Mouse (Mus musculus): ENCODE measurements around the gene Glis2. TPM values are rescaled to one million over a fixed set of nuclear protein-coding genes. Genes with fewer than 3 reads are reported as not detected.

Glis2 gene
- polyA plus RNA-seq, 1 experiment from 2014 or later, result 12.3 TPM

GRCm38 (mm10) chr16:4598041-4598440 lies 3.5 kb downstream of the Glis2 start:
- no peak overlapping the region for H3K27ac ChIP-seq (ENCODE audit: low read length)
- H3K27me3 ChIP-seq (ENCODE audit: control insufficient read depth, insufficient read depth, low read length), result no peaks in the 10 kb centered on the region
- H3K4me1 ChIP-seq (ENCODE audit: control insufficient read depth, insufficient read depth, low read length), result peaks cover 78% of the 10 kb centered on the region
- H3K4me2 ChIP-seq (ENCODE audit: low read depth, low read length), result no peak overlapping the region
- no peak for ATAC-seq (replicated peaks; ENCODE audit: extremely low read depth, insufficient read depth, low FRiP score)
- 76% methylated on average over 5 of the region's 5 CpGs for WGBS
- no peaks in the 10 kb centered on the region for H3K36me3 ChIP-seq (ENCODE audit: control insufficient read depth, insufficient read depth)
- no peak overlapping the region for H3K4me3 ChIP-seq (ENCODE audit: low read length)
- no peaks in the 10 kb centered on the region for H3K9me3 ChIP-seq (replicated peaks; ENCODE audit: control insufficient read depth, low read length)
- no peak overlapping the region; the same call in 1 of the 2 replicates for H3K9ac ChIP-seq (ENCODE audit: low read length)

- no peak for ATAC-seq (replicated peaks; ENCODE audit: extremely low read depth, insufficient read depth, low FRiP score)
- WGBS, result 31% methylated on average over 6 of the region's 6 CpGs
- Histone ChIP-seq H3K9me3 (replicated peaks; ENCODE audit: control insufficient read depth, low read length) (no peaks in the 10 kb centered on the region), H3K27me3 (ENCODE audit: control insufficient read depth, insufficient read depth, low read length) (no peaks in the 10 kb centered on the region), H3K9ac (ENCODE audit: low read length) (peak overlapping the region; percentile 38; the same call in 1 of the 2 replicates), H3K4me2 (ENCODE audit: low read depth, low read length) (no peak overlapping the region), H3K36me3 (ENCODE audit: control insufficient read depth, insufficient read depth) (no peaks in the 10 kb centered on the region), H3K27ac (ENCODE audit: low read length) (peak overlapping the region; percentile 34), H3K4me1 (ENCODE audit: control insufficient read depth, insufficient read depth, low read length) (peaks cover 84% of the 10 kb centered on the region), H3K4me3 (ENCODE audit: low read length) (no peak overlapping the region)
Observed at GRCm38 (mm10) chr16:4598891-4599543, 4.5 kb downstream of the Glis2 start.

- Histone ChIP-seq H3K4me2 (ENCODE audit: low read depth, low read length) (no peak overlapping the region), H3K4me1 (ENCODE audit: control insufficient read depth, insufficient read depth, low read length) (peaks cover 90% of the 10 kb centered on the region), H3K27me3 (ENCODE audit: control insufficient read depth, insufficient read depth, low read length) (no peaks in the 10 kb centered on the region), H3K27ac (ENCODE audit: low read length) (no peak overlapping the region), H3K9ac (ENCODE audit: low read length) (no peak overlapping the region), H3K9me3 (replicated peaks; ENCODE audit: control insufficient read depth, low read length) (no peaks in the 10 kb centered on the region), H3K4me3 (ENCODE audit: low read length) (no peak overlapping the region), H3K36me3 (ENCODE audit: control insufficient read depth, insufficient read depth) (no peaks in the 10 kb centered on the region)
- 85% methylated on average over 3 of the region's 3 CpGs for WGBS
- ATAC-seq (replicated peaks; ENCODE audit: extremely low read depth, insufficient read depth, low FRiP score), result no peak
Observed at GRCm38 (mm10) chr16:4599616-4600015, 5.1 kb downstream of the Glis2 start.

GRCm38 (mm10) chr16:4600701-4601310 lies 6.3 kb downstream of the Glis2 start:
- Histone ChIP-seq H3K4me3 (ENCODE audit: low read length) (no peak overlapping the region), H3K27me3 (ENCODE audit: control insufficient read depth, insufficient read depth, low read length) (no peaks in the 10 kb centered on the region), H3K9ac (ENCODE audit: low read length) (peak overlapping the region; percentile 38), H3K4me1 (ENCODE audit: control insufficient read depth, insufficient read depth, low read length) (peaks cover 93% of the 10 kb centered on the region), H3K27ac (ENCODE audit: low read length) (peak overlapping the region; percentile 61), H3K9me3 (replicated peaks; ENCODE audit: control insufficient read depth, low read length) (no peaks in the 10 kb centered on the region), H3K4me2 (ENCODE audit: low read depth, low read length) (no peak overlapping the region), H3K36me3 (ENCODE audit: control insufficient read depth, insufficient read depth) (no peaks in the 10 kb centered on the region)
- 63% methylated on average over 9 of the region's 9 CpGs for WGBS
- ATAC-seq (replicated peaks; ENCODE audit: extremely low read depth, insufficient read depth, low FRiP score), result no peak

- no peak for ATAC-seq (replicated peaks; ENCODE audit: extremely low read depth, insufficient read depth, low FRiP score)
Observed at GRCm38 (mm10) chr16:4602189-4602588, 7.7 kb downstream of the Glis2 start.

GRCm38 (mm10) chr16:4602766-4603452 lies 8.4 kb downstream of the Glis2 start:
- Histone ChIP-seq H3K9ac (ENCODE audit: low read length) (peak overlapping the region; percentile 61), H3K9me3 (replicated peaks; ENCODE audit: control insufficient read depth, low read length) (no peaks in the 10 kb centered on the region), H3K4me3 (ENCODE audit: low read length) (no peak overlapping the region), H3K4me1 (ENCODE audit: control insufficient read depth, insufficient read depth, low read length) (peaks cover 92% of the 10 kb centered on the region), H3K4me2 (ENCODE audit: low read depth, low read length) (peak overlapping the region; percentile 8), H3K36me3 (ENCODE audit: control insufficient read depth, insufficient read depth) (no peaks in the 10 kb centered on the region), H3K27me3 (ENCODE audit: control insufficient read depth, insufficient read depth, low read length) (no peaks in the 10 kb centered on the region), H3K27ac (ENCODE audit: low read length) (peak overlapping the region; percentile 85)
- 11% methylated on average over 7 of the region's 7 CpGs for WGBS
- peak; percentile 53 for ATAC-seq (replicated peaks; ENCODE audit: extremely low read depth, insufficient read depth, low FRiP score)

More at GRCm38 (mm10) chr16:4602189-4602588, 7.7 kb downstream of the Glis2 start:
- H3K36me3 ChIP-seq (ENCODE audit: control insufficient read depth, insufficient read depth), result no peaks in the 10 kb centered on the region
- peak overlapping the region; percentile 37 for H3K9ac ChIP-seq (ENCODE audit: low read length)
- H3K27me3 ChIP-seq (ENCODE audit: control insufficient read depth, insufficient read depth, low read length), result no peaks in the 10 kb centered on the region
- 15% methylated on average over 3 of the region's 3 CpGs for WGBS
- H3K4me3 ChIP-seq (ENCODE audit: low read length), result no peak overlapping the region
- no peak overlapping the region for H3K4me2 ChIP-seq (ENCODE audit: low read depth, low read length)
- peaks cover 93% of the 10 kb centered on the region for H3K4me1 ChIP-seq (ENCODE audit: control insufficient read depth, insufficient read depth, low read length)
- no peaks in the 10 kb centered on the region for H3K9me3 ChIP-seq (replicated peaks; ENCODE audit: control insufficient read depth, low read length)
- peak overlapping the region; percentile 85 for H3K27ac ChIP-seq (ENCODE audit: low read length)

GRCm38 (mm10) chr16:4603453-4603837 lies 8.9 kb downstream of the Glis2 start:
- H3K4me1 ChIP-seq (ENCODE audit: control insufficient read depth, insufficient read depth, low read length), result peaks cover 89% of the 10 kb centered on the region
- H3K27me3 ChIP-seq (ENCODE audit: control insufficient read depth, insufficient read depth, low read length), result no peaks in the 10 kb centered on the region
- H3K9me3 ChIP-seq (replicated peaks; ENCODE audit: control insufficient read depth, low read length), result no peaks in the 10 kb centered on the region
- H3K27ac ChIP-seq (ENCODE audit: low read length), result peak overlapping the region; percentile 85
- H3K9ac ChIP-seq (ENCODE audit: low read length), result peak overlapping the region; percentile 61
- H3K36me3 ChIP-seq (ENCODE audit: control insufficient read depth, insufficient read depth), result no peaks in the 10 kb centered on the region; the same call in 1 of the 2 replicates
- no peak for ATAC-seq (replicated peaks; ENCODE audit: extremely low read depth, insufficient read depth, low FRiP score)
- H3K4me2 ChIP-seq (ENCODE audit: low read depth, low read length), result peak overlapping the region; percentile 8; the same call in 1 of the 2 replicates
- no peak overlapping the region for H3K4me3 ChIP-seq (ENCODE audit: low read length)
- 56% methylated on average over 1 of the region's 1 CpGs for whole genome bisulfite sequencing

GRCm38 (mm10) chr16:4604293-4604837 lies 9.9 kb downstream of the Glis2 start:
- Histone ChIP-seq H3K4me1 (ENCODE audit: control insufficient read depth, insufficient read depth, low read length) (peaks cover 80% of the 10 kb centered on the region), H3K4me3 (ENCODE audit: low read length) (no peak overlapping the region), H3K9ac (ENCODE audit: low read length) (peak overlapping the region; percentile 61; the same call in 1 of the 2 replicates), H3K36me3 (ENCODE audit: control insufficient read depth, insufficient read depth) (peaks cover 5% of the 10 kb centered on the region; the same call in 1 of the 2 replicates), H3K4me2 (ENCODE audit: low read depth, low read length) (no peak overlapping the region), H3K27ac (ENCODE audit: low read length) (peak overlapping the region; percentile 85), H3K9me3 (replicated peaks; ENCODE audit: control insufficient read depth, low read length) (no peaks in the 10 kb centered on the region), H3K27me3 (ENCODE audit: control insufficient read depth, insufficient read depth, low read length) (no peaks in the 10 kb centered on the region)
- no peak for ATAC-seq (replicated peaks; ENCODE audit: extremely low read depth, insufficient read depth, low FRiP score)
- WGBS, result 61% methylated on average over 11 of the region's 11 CpGs

Measured in heart, embryonic 16.5 days (tissue).